Mouse (Mus musculus) inflammation-experienced regulatory T-cells, adult 16 weeks (primary cell): ENCODE measurements around the gene Gm9611. TPM values are rescaled to one million over a fixed set of nuclear protein-coding genes. Genes with fewer than 3 reads are reported as not detected.

ENCODE experiments used
- polyA plus RNA-seq: library from polyadenylated mRNA; unstranded; fragments of 100-300 nt; shearing (Covaris generic); gene quantifications from one replicate; pipeline ENCODE4 v1.2.1, GENCODE M21; 2017

The Gm9611 gene
- not detected for polyA plus RNA-seq

DNA sequence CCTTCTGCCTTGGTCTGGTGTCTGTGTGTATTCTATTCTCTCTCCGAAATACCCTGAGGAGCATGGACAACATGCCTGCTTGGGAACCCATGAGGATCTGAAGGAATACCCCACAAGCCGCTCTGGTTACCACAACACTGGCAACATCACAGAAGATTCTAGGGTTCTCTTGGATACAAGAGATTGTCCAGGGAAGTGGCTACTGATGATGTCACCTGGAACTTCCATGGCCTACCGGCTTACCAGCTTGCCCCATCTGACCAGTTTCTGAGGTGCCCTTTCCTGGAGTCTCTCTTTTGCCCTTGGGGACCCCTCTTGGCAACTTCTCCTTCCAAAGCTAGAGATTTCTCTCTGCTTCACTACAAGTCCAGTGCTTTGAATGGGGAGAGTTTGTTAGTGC, at the start of gene Gm9611:
Gene Gm9611, minus strand, starts transcription at position 101 of the 400 bp plus-strand sequence.

DNA sequence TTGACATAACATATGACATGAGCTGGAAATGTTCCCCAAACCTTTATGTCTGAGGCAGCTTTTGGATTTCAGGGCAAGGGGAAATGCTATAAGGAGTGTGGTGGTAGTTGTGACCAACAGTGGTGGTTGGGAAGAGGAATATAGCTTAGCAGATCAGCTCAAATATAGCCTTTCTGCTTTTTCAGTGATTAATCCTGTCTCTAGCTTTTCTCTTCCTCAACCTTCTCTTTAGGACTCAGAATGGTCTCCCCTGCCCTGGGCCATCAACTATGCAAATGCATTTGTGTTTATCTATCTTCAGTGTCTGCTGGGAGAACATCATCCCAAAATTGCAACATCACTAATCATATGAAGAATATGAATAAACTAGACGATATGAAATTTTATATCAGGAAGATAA, 12.8 kb upstream of the Gm9611 start, which contains the start of gene Gm7995:
Gene Gm7995, plus strand, starts transcription at position 301 of the 400 bp plus-strand sequence.

DNA sequence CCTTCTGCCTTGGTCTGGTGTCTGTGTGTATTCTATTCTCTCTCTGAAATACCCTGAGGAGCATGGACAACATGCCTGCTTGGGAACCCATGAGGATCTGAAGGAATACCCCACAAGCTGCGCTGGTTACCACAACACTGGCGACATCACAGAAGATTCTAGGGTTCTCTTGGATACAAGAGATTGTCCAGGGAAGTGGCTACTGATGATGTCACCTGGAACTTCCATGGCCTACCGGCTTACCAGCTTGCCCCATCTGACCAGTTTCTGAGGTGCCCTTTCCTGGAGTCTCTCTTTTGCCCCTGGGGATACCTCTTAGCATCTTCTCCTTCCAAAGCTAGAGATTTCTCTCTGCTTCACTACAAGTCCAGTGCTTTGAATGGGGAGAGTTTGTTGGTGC, 37.2 kb downstream of the Gm9611 start, which contains the start of gene Gm17026:
Gene Gm17026, minus strand, starts transcription at position 101 of the 400 bp plus-strand sequence.

Other genes starting within 250 kb of the Gm9611 start
- not detected for gene Gm7951, start 180.0 kb downstream of the Gm9611 start, polyA plus RNA-seq
- gene Gm17027, start 134.7 kb downstream of the Gm9611 start, polyA plus RNA-seq, result not detected
- not detected for gene Gm3573, start 106.6 kb downstream of the Gm9611 start, polyA plus RNA-seq
- not detected for gene Gm17026, start 37.3 kb downstream of the Gm9611 start, polyA plus RNA-seq
- not detected for gene Gm7995, start 12.9 kb upstream of the Gm9611 start, polyA plus RNA-seq
- gene Gm8005, start 142.3 kb upstream of the Gm9611 start, polyA plus RNA-seq, result not detected
- gene Gm8011, start 166.5 kb upstream of the Gm9611 start, polyA plus RNA-seq, result not detected
- gene Gm8020, start 205.0 kb upstream of the Gm9611 start, polyA plus RNA-seq, result not detected
- not detected for gene Gm8024, start 226.9 kb upstream of the Gm9611 start, polyA plus RNA-seq